In genomic region chr7:78684943-78685342, GRCm38 (mm10) we compare ENCODE assay signal across 22 mouse cellular contexts. TPM values are rescaled to one million over a fixed set of nuclear protein-coding genes. Genes with fewer than 3 reads are reported as not detected.
DNase-seq lines count a peak whose midpoint lies in the region; ATAC-seq and TF ChIP-seq lines count a peak whose summit lies in the region.
"Had no signal": no experiment of that assay in that cellular context is flagged by ENCODE, and none has a peak within 500 bp of the region (broad histone marks: within the 10 kb centered on the region; RNA-seq: fewer than 3 reads in every experiment).

No protein-coding gene starts in this region.

- DNase-seq in liver = peak; percentile 5
- peak; percentile 92 for DNase-seq in MEL (ENCODE audit: low read depth, low spot score)
- peak; percentile 49 for DNase-seq in adrenal gland, postnatal 25 days
- peak; percentile 7 for DNase-seq in induced T-regulatory cell, adult 2 months (ENCODE audit: low read depth)
- no peak for DNase-seq in forebrain, embryonic 10.5 days (ENCODE audit: extremely low spot score, low spot score)
- DNase-seq in midbrain, embryonic 10.5 days (ENCODE audit: low spot score) = no peak
- DNase-seq: B cell, adult 2 months; cerebellum, adult 11 months; cerebellum, postnatal 14 days; gastrocnemius, adult 2 months; kidney, adult 8-10 months; kidney, postnatal 14 days; lung, adult 18-20 months; lung, postnatal 14 days had no signal

- H3K9ac ChIP-seq in liver, embryonic 12.5 days = no peak overlapping the region
- H3K9ac ChIP-seq in MEL (ENCODE audit: control insufficient read depth, low read depth, low read length, poor library complexity, severe bottlenecking) = no peak overlapping the region
- no peak overlapping the region for H3K9ac ChIP-seq in hindbrain, embryonic 13.5 days
- H3K9ac ChIP-seq: embryonic facial prominence, embryonic 15.5 days had no signal

- TF ChIP-seq CTCF in MEL (IDR thresholded peaks at IDR 0.05 in 2 of 3, conservative IDR thresholded peaks at IDR 0.05 in 1 of 3; ENCODE audit: control insufficient read depth in 1 of 3, insufficient read depth in 1 of 3, low read depth in 2 of 3, low read length in 3 of 3, poor library complexity in 1 of 3, severe bottlenecking in 1 of 3) = no peak

- no peak overlapping the region for H3K4me2 ChIP-seq in liver, embryonic 12.5 days
- no peak overlapping the region for H3K4me2 ChIP-seq in hindbrain, embryonic 13.5 days
- H3K4me2 ChIP-seq: embryonic facial prominence, embryonic 15.5 days had no signal

- WGBS in liver, embryonic 12.5 days (ENCODE audit: insufficient replicate concordance) = 13% methylated on average over 6 of the region's 6 CpGs
- 80% methylated on average over 6 of the region's 6 CpGs for WGBS in forebrain, embryonic 10.5 days
- WGBS in midbrain, embryonic 10.5 days = 79% methylated on average over 6 of the region's 6 CpGs
- 71% methylated on average over 6 of the region's 6 CpGs for WGBS in hindbrain, embryonic 13.5 days

- H3K79me2 ChIP-seq in MEL (ENCODE audit: control insufficient read depth, insufficient read depth, low read length, poor library complexity) = no peaks in the 10 kb centered on the region

- no peak; a peak in 1 of 4 replicates for TF ChIP-seq POLR2A in MEL (IDR thresholded peaks at IDR 0.05; ENCODE audit: control insufficient read depth in 1 of 2, insufficient read depth in 1 of 2, low read depth in 1 of 2, low read length in 2 of 2, poor library complexity in 1 of 2)

- H3K9me3 ChIP-seq in liver, embryonic 12.5 days (replicated peaks) = no peaks in the 10 kb centered on the region
- H3K9me3 ChIP-seq in MEL (replicated peaks; ENCODE audit: insufficient read depth, low read length) = no peaks in the 10 kb centered on the region
- H3K9me3 ChIP-seq in forebrain, embryonic 10.5 days = no peaks in the 10 kb centered on the region
- H3K9me3 ChIP-seq in midbrain, embryonic 10.5 days (replicated peaks) = no peaks in the 10 kb centered on the region
- no peaks in the 10 kb centered on the region for H3K9me3 ChIP-seq in hindbrain, embryonic 13.5 days
- H3K9me3 ChIP-seq: embryonic facial prominence, embryonic 15.5 days; hindbrain, embryonic 10.5 days had no signal

- H3K36me3 ChIP-seq in liver, embryonic 12.5 days = no peaks in the 10 kb centered on the region
- H3K36me3 ChIP-seq in MEL (ENCODE audit: control insufficient read depth in 1 of 2, insufficient read depth in 2 of 2, low read length in 2 of 2) = peaks cover 0 to 14% of the 10 kb centered on the region in 2 experiments; a peak in 2 of 4 replicates
- H3K36me3 ChIP-seq in forebrain, embryonic 10.5 days (replicated peaks) = no peaks in the 10 kb centered on the region
- H3K36me3 ChIP-seq in midbrain, embryonic 10.5 days = no peaks in the 10 kb centered on the region
- H3K36me3 ChIP-seq in hindbrain, embryonic 13.5 days = no peaks in the 10 kb centered on the region
- H3K36me3 ChIP-seq: embryonic facial prominence, embryonic 15.5 days; hindbrain, embryonic 10.5 days had no signal

- H3K27me3 ChIP-seq in liver, embryonic 12.5 days (replicated peaks) = no peaks in the 10 kb centered on the region
- no peaks in the 10 kb centered on the region for H3K27me3 ChIP-seq in MEL (ENCODE audit: control insufficient read depth in 1 of 2, insufficient read depth in 2 of 2, low read length in 2 of 2)
- no peaks in the 10 kb centered on the region for H3K27me3 ChIP-seq in forebrain, embryonic 10.5 days (ENCODE audit: poor library complexity, severe bottlenecking)
- H3K27me3 ChIP-seq in midbrain, embryonic 10.5 days (ENCODE audit: low read depth, poor library complexity, severe bottlenecking) = no peaks in the 10 kb centered on the region
- H3K27me3 ChIP-seq in hindbrain, embryonic 13.5 days = no peaks in the 10 kb centered on the region
- H3K27me3 ChIP-seq: embryonic facial prominence, embryonic 15.5 days; Patski had no signal

- H3K4me3 ChIP-seq in liver, embryonic 12.5 days = no peak overlapping the region
- no peak overlapping the region for H3K4me3 ChIP-seq in MEL (ENCODE audit: control insufficient read depth in 1 of 2, insufficient read depth in 1 of 2, low read depth in 2 of 2, low read length in 2 of 2)
- H3K4me3 ChIP-seq in forebrain, embryonic 10.5 days = no peak overlapping the region
- H3K4me3 ChIP-seq in midbrain, embryonic 10.5 days = no peak overlapping the region
- H3K4me3 ChIP-seq in hindbrain, embryonic 13.5 days = no peak overlapping the region
- H3K4me3 ChIP-seq: embryonic facial prominence, embryonic 15.5 days; gastrocnemius, adult 2 months; hindbrain, embryonic 10.5 days; layer of hippocampus, adult 2 months had no signal

- no peaks in the 10 kb centered on the region for H3K4me1 ChIP-seq in liver, embryonic 12.5 days
- peaks cover 10 to 26% of the 10 kb centered on the region in 2 experiments for H3K4me1 ChIP-seq in MEL (ENCODE audit: control insufficient read depth in 1 of 2, insufficient read depth in 2 of 2, low read length in 2 of 2)
- H3K4me1 ChIP-seq in forebrain, embryonic 10.5 days = no peaks in the 10 kb centered on the region
- H3K4me1 ChIP-seq in midbrain, embryonic 10.5 days = no peaks in the 10 kb centered on the region
- H3K4me1 ChIP-seq in hindbrain, embryonic 13.5 days (replicated peaks) = no peaks in the 10 kb centered on the region
- H3K4me1 ChIP-seq: embryonic facial prominence, embryonic 15.5 days had no signal

- peak; percentile 93 to 97 for TF ChIP-seq EP300 in MEL (IDR thresholded peaks at IDR 0.05; ENCODE audit: low read depth in 1 of 2, low read length in 2 of 2)

- TF ChIP-seq RAD21 in MEL (IDR thresholded peaks at IDR 0.05; ENCODE audit: low read depth, low read length) = no peak

- H3K27ac ChIP-seq in liver, embryonic 12.5 days = no peak overlapping the region
- peak overlapping the region; percentile 65 for H3K27ac ChIP-seq in MEL (ENCODE audit: control insufficient read depth, low read depth, low read length)
- no peak overlapping the region for H3K27ac ChIP-seq in forebrain, embryonic 10.5 days
- H3K27ac ChIP-seq in midbrain, embryonic 10.5 days (replicated peaks) = no peak overlapping the region
- no peak overlapping the region for H3K27ac ChIP-seq in hindbrain, embryonic 13.5 days
- H3K27ac ChIP-seq: embryonic facial prominence, embryonic 15.5 days; gastrocnemius, adult 2 months; hindbrain, embryonic 10.5 days; layer of hippocampus, adult 2 months had no signal

- no peak for ATAC-seq in liver, embryonic 12.5 days
- ATAC-seq in hindbrain, embryonic 13.5 days (ENCODE audit: low FRiP score) = no peak
- ATAC-seq: activated CD4-positive, CD25-positive, alpha-beta regulatory T cell, adult 4 months; inflammation-experienced regulatory T-cells, adult 6 months; Patski had no signal

TF ChIP-seq in MEL, 35 proteins besides CTCF, POLR2A, EP300 and RAD21 (continues in another document):
- TF ChIP-seq SIN3A (IDR thresholded peaks at IDR 0.05; ENCODE audit: low read length) (peak; percentile 66), NRF1 (IDR thresholded peaks at IDR 0.05; ENCODE audit: insufficient read depth, low read depth, low read length, poor library complexity, severe bottlenecking) (no peak), POLR2AphosphoS2 (IDR thresholded peaks at IDR 0.05; ENCODE audit: low read length) (no peak), TCF12 (IDR thresholded peaks at IDR 0.05; ENCODE audit: low read depth, low read length) (peak; percentile 89), CHD2 (IDR thresholded peaks at IDR 0.05; ENCODE audit: low read length) (no peak), MEF2A (IDR thresholded peaks at IDR 0.05; ENCODE audit: extremely low read depth, insufficient replicate concordance, low read depth, low read length, poor library complexity, severe bottlenecking) (no peak), MAX (IDR thresholded peaks at IDR 0.05; ENCODE audit: low read length) (no peak), ZC3H11A (IDR thresholded peaks at IDR 0.05; ENCODE audit: low read depth, low read length) (no peak), GATA1 (IDR thresholded peaks at IDR 0.05; ENCODE audit: low read depth, low read length) (peak; percentile 96), KAT2A (conservative IDR thresholded peaks at IDR 0.05; ENCODE audit: low read depth, low read length) (no peak), ELF1 (IDR thresholded peaks at IDR 0.05; ENCODE audit: low read depth, low read length) (no peak), ETS1 (IDR thresholded peaks at IDR 0.05; ENCODE audit: low read depth, low read length) (peak; percentile 87), USF2 (IDR thresholded peaks at IDR 0.05; ENCODE audit: borderline replicate concordance in 1 of 2, insufficient read depth in 1 of 2, low read depth in 1 of 2, low read length in 2 of 2) (no peak), MAZ (IDR thresholded peaks at IDR 0.05; ENCODE audit: low read depth, low read length) (no peak), POLR2AphosphoS5 (IDR thresholded peaks at IDR 0.05; ENCODE audit: borderline replicate concordance, low read depth, low read length) (no peak), TBP (IDR thresholded peaks at IDR 0.05; ENCODE audit: low read depth, low read length) (peak; percentile 71; the same call in 1 of the 2 replicates), RCOR1 (IDR thresholded peaks at IDR 0.05; ENCODE audit: low read depth, low read length) (peak; percentile 71; the same call in 1 of the 2 replicates), ZKSCAN1 (IDR thresholded peaks at IDR 0.05; ENCODE audit: low read depth, low read length) (no peak), MXI1 (IDR thresholded peaks at IDR 0.05; ENCODE audit: low read depth, low read length) (0 out of 2 replicates have a peak, but pooled peaks have one; percentile 15), ZNF384 (IDR thresholded peaks at IDR 0.05; ENCODE audit: low read depth, low read length) (peak; percentile 78), E2F4 (IDR thresholded peaks at IDR 0.05; ENCODE audit: borderline replicate concordance, low read depth, low read length) (no peak), BHLHE40 (IDR thresholded peaks at IDR 0.05; ENCODE audit: borderline replicate concordance, low read depth, low read length) (peak; percentile 63), TAL1 (IDR thresholded peaks at IDR 0.05; ENCODE audit: low read length) (peak; percentile 73), MYC (IDR thresholded peaks at IDR 0.05; ENCODE audit: low read depth, low read length) (0 out of 2 replicates have a peak, but pooled peaks have one; percentile 28)

RNA-seq across cellular contexts. Expression of gene Ntrk3, which starts 52.9 kb away (rescaled TPM):
- 0.24 and 0.79 TPM in 2 replicates for polyA plus RNA-seq in liver, embryonic 12.5 days (2016; fragmentation: Nextera tagmentation; extraction: Ambion mirVana)
- 0.04 TPM in 1 of 2 replicates, not detected in the other for total RNA-seq in MEL (2012; rRNA removed)
- polyA plus RNA-seq in MEL (2012; ENCODE audit: insufficient read depth in 1 of 2, insufficient read length in 2 of 2, low read depth in 1 of 2, low replicate concordance in 2 of 2, missing spikeins in 1 of 2) = not detected
- 17.4 and 24.3 TPM in 2 replicates for total RNA-seq in adrenal gland, postnatal 25 days (2021)
- polyA plus RNA-seq in forebrain, embryonic 10.5 days (2016; fragmentation: Nextera tagmentation; extraction: Ambion mirVana) = 2.3 and 3.8 TPM in 2 replicates
- polyA plus RNA-seq in midbrain, embryonic 10.5 days (2016; fragmentation: Nextera tagmentation; extraction: Ambion mirVana) = 2.1 and 2.7 TPM in 2 replicates
- 21.1 and 22.6 TPM in 2 replicates for polyA plus RNA-seq in hindbrain, embryonic 13.5 days (2015; fragmentation: Nextera tagmentation; extraction: Ambion mirVana)

Comparison
In these comparisons a context has a peak if more than half of its experiments do, and no peak if none do; other contexts are left out.
1. DNase-seq: peak in liver (single experiment), MEL (single experiment), adrenal gland, postnatal 25 days (single experiment) and induced T-regulatory cell, adult 2 months (single experiment); none in forebrain, embryonic 10.5 days (single experiment) and midbrain, embryonic 10.5 days (single experiment).